Mouse (Mus musculus) gastrocnemius, postnatal 25 days (tissue): ENCODE measurements at regions not wholly inside any gene's neighbourhood (a gene's known extent, or its start where the extent isn't known, plus 50 kb on each side); places are given as distances from the start of the nearest gene placed in this dataset.

Experiments
- DNase-seq: peaks from one replicate; pipeline ENCODE4 v3.0.0; 2022

- no peak for DNase-seq
These were observed 168.1 kb upstream of the Olig3 start for GRCm38 (mm10) chr10:19188082-19188742.

DNA sequence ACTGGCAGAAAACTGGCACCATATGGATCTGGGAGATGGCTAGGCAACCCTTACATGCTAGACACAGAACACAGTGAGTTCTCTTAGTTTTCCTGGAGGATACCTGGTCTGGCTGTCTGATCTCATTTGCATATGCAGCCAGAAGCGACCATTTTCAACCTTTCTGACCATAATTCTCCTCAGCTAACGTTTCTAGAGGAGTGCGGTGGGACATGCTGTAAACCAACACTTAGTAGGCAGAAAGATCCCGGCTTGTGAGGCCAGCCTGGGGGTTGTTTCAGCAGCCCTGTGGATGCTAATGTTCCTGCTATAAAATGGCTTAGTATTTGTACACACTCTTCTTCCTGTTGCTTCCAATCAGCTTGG, 168.6 kb upstream of the Olig3 start:
- DNase-seq: no peak

DNA sequence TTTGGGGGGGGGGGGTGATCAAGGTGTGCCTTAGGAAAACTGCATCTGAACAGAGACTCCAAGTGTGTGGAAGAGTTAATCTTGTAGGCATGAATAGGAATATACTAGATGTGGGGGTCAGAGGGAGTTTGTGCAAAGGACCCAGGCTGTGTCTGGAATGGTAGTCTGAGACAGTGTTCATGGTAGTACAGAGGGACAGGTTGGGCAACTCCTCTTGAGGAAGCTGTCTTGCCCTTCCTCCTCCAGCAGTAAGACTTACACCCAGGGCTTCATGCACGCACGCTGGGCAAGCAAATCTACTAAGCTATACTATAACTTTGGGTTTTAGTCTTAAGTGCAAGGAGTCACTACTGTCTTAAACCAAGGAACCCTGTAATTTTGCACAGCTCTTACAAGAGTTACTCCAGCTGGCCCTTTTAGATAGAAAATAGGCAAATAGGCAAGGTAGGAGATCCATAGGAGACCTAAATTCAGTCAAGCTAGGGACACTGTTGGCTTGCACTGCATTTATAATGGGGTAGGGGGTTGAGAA, 169.2 kb upstream of the Olig3 start:
- DNase-seq: no peak

- DNase-seq: peak; percentile 21
These were observed 170.3 kb upstream of the Olig3 start for GRCm38 (mm10) chr10:19185790-19186581.

- DNase-seq: no peak
These were observed 169.4 kb upstream of the Tnfaip3 start for GRCm38 (mm10) chr10:19184886-19185285.

- no peak for DNase-seq
These were observed 162.4 kb upstream of the Tnfaip3 start for GRCm38 (mm10) chr10:19177895-19178294.

- no peak for DNase-seq
These were observed 162.0 kb upstream of the Tnfaip3 start for GRCm38 (mm10) chr10:19177414-19177813.

DNA sequence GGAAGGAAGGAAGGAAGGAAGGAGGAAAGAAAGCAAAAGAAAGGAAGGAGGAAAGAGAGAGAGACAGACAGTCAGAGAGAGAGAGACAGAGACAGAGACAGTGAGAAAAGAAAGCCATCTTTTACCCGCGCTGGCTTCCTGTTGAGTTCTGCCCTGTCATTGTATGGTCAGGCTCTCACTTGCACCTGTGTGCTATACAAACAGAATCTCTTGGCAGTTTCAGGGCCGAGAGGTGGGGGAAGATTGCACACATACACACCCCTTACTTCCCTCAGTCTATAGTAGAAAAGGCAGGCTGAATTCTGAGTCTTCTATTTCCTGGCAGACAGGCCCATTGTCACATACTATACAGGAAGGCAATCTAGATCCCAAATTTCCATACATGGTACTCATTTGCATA, 160.8 kb upstream of the Tnfaip3 start:
- DNase-seq: no peak

GRCm38 (mm10) chr10:19171834-19172233, 156.4 kb upstream of the Tnfaip3 start:
- DNase-seq: no peak

GRCm38 (mm10) chr10:19170596-19170995, 155.1 kb upstream of the Tnfaip3 start:
- no peak for DNase-seq

DNA sequence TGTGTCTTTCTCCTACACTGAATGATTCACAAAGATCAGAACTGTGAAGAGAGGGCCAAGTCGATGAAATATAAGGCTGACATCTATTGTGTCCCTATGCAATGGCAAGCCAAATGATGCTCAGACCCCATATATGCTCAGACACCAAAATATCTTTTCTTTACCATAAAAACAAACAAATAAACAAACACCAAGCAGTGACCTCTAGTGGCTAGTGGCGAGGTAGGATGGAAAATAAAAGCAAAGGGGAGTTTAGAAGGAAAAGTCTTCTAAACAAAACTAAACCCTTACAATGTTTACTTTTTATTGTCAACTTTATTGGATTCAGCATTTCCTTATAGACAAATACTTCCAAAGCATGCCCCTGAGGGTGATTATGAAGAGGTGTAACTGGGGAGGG, 153.8 kb upstream of the Tnfaip3 start:
- DNase-seq: no peak

GRCm38 (mm10) chr10:19168362-19168761, 152.9 kb upstream of the Tnfaip3 start:
- no peak for DNase-seq

DNA sequence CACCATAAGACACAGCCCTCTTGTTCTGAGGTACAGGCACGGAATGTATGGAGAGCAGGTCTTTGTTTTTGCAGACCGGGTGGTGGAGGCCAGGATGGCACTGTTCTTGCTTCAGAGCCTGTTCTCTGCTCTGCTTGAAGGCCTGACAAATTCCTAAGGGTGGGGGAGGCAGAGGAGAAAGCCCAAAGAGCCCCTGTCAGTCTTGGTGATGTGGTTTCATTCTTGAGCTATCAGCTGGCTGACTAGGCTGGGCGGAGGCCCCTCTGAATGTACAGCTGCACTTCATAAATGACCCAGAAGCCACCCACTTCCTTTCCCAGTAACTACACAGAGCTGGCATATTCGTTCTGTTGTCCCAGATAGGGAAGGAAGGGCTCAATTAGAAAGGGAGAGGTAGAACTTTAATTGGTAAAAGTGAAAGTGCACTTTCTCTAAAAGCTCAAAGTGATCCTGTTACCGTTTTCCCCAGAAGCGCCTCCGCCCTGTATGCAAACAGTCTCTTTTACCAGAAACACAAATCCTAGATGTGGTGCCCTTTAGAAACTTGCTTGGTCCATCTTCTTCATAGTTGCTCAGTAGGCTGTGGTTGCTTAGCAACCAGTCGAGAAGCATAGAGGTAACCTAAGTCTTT, 152.3 kb upstream of the Tnfaip3 start:
- peak; percentile 8 for DNase-seq

GRCm38 (mm10) chr10:19167101-19167500, 151.6 kb upstream of the Tnfaip3 start:
- no peak for DNase-seq

- DNase-seq: no peak
These were observed 146.6 kb upstream of the Tnfaip3 start for GRCm38 (mm10) chr10:19162104-19162503.

DNA sequence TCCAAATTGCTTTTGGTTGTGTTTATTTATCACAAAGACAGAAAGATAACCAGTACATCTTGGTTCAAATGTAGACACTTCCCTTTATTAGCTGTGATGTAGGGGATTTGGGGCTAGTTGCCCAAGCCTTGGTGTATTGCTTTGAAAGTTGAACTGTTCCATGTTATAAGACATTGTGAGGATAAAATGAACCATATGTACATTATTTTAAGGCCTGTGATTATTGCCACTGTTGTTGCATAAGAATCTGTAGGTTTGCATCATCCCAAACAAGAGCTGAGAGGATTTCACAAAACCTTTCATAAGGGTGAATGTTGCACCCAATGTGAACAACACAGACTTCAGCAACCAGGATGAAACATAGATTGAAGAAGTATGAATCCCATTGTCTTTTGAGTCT, 145.7 kb upstream of the Tnfaip3 start:
- DNase-seq: no peak

DNA sequence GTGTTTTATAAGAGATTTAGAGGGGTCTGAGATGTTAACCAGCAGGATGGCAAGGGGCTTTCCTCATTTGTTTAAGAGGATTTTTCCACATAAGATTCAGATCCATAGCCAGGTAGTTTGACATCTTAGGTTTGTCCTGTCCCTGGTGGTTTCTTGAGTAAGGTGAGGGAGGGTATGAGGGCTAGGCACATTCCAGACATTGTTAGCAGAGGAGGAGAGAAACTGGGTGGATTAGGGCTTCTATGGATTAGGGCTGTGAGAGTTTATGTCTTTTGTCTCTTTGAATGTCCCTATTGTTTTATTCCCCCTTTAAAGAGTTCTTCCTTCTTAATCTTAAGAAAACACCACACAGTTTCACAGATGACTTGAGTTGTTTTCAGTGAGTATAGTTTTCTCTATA, 138.6 kb upstream of the Tnfaip3 start:
- no peak for DNase-seq

DNA sequence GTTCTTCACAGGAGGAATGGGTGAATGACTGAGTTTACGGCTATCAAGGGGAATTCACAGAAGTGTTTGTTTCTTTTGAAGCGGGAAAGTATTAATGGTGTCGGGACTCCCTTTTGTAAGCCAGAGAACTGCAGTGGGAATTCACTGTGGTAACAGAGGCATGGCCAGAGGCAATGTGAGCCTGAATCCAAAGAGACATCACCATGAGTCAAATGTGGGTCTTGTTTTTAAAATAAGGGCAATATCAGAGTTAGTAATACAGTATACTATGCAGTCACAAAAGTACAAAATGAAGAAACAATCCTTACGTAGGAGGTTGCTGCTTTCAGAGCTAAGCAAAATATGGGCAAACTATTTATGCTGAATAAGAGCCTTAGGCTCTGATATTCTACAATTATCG, 137.3 kb upstream of the Tnfaip3 start:
- no peak for DNase-seq

DNA sequence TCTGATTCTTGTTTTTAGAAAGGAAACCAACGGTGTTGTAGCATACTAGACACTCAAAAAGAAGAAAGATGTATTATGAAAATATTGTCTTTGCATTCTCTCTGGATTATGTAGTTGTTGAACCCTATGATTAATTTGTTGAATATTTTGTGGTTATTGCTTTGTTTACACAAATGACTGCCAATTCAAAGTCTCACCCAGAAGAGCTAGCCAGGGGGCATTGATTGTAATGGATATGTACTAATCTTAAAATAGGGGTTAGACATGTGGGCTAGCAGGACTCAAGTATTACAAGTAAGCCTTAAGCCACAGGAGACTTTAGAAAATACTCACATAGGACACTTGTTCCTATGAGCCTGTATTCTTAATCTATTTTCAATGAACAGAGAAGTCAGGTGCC, 135.3 kb upstream of the Tnfaip3 start:
- DNase-seq: no peak

DNA sequence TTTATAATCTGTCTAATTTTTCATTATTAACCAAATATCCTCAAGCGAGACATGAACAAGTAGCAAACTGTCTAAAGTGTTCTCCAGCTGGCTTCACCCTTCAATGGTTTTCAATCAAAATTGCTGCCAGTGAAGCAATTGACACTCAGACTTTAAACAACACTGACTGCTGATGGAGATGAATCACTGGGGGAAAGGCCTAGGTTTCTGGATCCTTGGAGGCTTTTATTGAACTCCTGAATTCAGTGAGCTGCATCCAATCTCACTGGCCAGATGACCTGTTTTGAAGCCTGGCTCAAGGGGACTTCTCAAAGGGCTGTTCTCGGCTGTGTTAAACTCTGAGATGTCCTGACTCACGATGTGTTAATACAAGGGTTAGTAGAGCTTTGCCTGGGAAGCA, 134.5 kb upstream of the Tnfaip3 start:
- no peak for DNase-seq

DNA sequence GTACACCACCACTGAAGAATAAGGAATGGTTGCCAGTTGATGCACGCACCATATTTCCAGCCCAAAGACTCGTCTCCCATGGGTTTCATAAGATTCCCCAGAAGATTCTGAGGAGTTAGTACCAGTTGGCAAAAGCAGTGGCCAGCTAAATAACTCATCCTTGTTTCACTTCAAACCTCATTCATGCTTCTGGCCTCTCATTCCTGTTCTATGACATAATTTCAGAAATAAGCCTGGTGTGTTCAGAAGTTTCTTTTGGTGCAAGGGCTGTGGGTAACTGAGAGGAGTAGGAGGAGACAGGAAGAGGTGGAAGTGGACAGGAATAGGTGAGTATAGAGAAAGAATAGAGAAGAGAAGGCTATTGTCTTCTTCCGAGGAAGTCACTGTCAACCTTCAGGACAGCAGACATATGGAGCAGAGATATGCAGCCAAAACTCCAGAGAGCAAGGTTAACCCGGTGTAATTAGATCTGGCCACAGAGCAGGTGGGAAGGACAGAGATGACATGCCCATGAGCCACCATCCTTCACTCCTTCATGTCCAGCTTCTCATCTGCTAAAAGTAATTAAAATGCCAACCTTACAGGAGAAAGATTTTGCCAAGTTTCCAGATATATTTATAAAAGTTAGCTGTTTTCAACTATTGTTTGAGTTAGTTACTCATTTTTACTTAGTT, 133.9 kb upstream of the Tnfaip3 start:
- DNase-seq: no peak

- DNase-seq: no peak
These were observed 126.0 kb upstream of the Tnfaip3 start for GRCm38 (mm10) chr10:19141481-19141880.

DNA sequence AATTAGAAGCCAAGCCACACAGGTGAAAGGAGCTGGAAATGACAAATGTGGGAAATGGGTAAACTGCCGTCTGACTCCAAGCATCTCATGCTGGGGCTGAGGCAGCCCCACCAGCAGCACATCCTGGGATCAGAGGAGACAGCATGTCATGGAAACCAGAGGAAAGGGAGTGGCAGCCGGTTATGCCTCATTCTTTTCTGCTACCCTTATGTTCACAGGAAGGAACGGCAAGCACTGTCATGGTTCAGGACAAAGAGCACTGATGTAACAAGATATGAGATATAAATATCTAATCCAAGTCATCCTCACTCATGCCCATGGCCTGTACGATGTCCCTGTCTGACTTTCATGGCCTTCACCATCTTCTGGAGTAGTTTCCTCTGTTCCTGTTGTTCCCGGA, 125.2 kb upstream of the Tnfaip3 start:
- no peak for DNase-seq
